Mouse (Mus musculus) neural tube, embryonic 11.5 days (tissue): ENCODE results near the gene Asb16. TPM values are rescaled to one million over a fixed set of nuclear protein-coding genes. Genes with fewer than 3 reads are reported as not detected.
A peak's percentile ranks its signal among the peaks of the same experiment; 100 is the strongest.

Experiments used
- ATAC-seq: fragments of 200-750 bp; cut with Nextera tagmentation; 2 replicates; pipeline ENCODE4 v1.8.0; 2017; ENCODE audit warnings: moderate number of reproducible peaks, mild to moderate bottlenecking, moderate TSS enrichment, moderate library complexity; ENCODE audit not compliant: insufficient read depth, low FRiP score, low TSS enrichment
- DNase-seq: peaks from one replicate; pipeline ENCODE4 v3.0.0-alpha.2; 2015; ENCODE audit warnings: low spot score
- H3K27ac ChIP-seq: fragments of 300-500 bp; sonication (generic); 2 replicates; pipeline ENCODE4 v1.5.1; 2014; ENCODE audit warnings: low read depth, mild to moderate bottlenecking, low read length
- H3K27me3 ChIP-seq: fragments of 300-500 bp; sonication (generic); 2 replicates; pipeline ENCODE4 v1.6.1; 2014; ENCODE audit warnings: mild to moderate bottlenecking, low read length, mixed read lengths; ENCODE audit not compliant: control insufficient read depth, insufficient read depth
- H3K36me3 ChIP-seq: fragments of 300-500 bp; sonication (generic); 2 replicates; pipeline ENCODE4 v1.6.1; 2014; ENCODE audit warnings: mild to moderate bottlenecking, low read length, moderate library complexity, mixed read lengths; ENCODE audit not compliant: control insufficient read depth, insufficient read depth
- H3K4me1 ChIP-seq: fragments of 300-500 bp; sonication (generic); 2 replicates; pipeline ENCODE4 v1.6.1; 2014; ENCODE audit warnings: low read length, mixed read lengths; ENCODE audit not compliant: control insufficient read depth, insufficient read depth
- H3K4me2 ChIP-seq: fragments of 300-500 bp; sonication (generic); 2 replicates; pipeline ENCODE4 v1.6.1; 2014; ENCODE audit warnings: low read depth, mild to moderate bottlenecking, moderate library complexity
- H3K4me3 ChIP-seq: fragments of 300-500 bp; sonication (generic); 2 replicates; pipeline ENCODE4 v1.5.1; 2014; ENCODE audit warnings: low read depth, low read length
- H3K9ac ChIP-seq: fragments of 300-500 bp; sonication (generic); 2 replicates; pipeline ENCODE4 v1.6.1; 2014; ENCODE audit warnings: mild to moderate bottlenecking, low read length
- H3K9me3 ChIP-seq: fragments of 300-500 bp; sonication (generic); 2 replicates; pipeline ENCODE4 v1.6.1; 2016; ENCODE audit warnings: low read length; ENCODE audit not compliant: control insufficient read depth
- WGBS: fragments of 180-500 bp; shearing (Covaris S2); extraction: QIAGEN DNeasy Blood & Tissue Kit; methylation state at CpG from one replicate; pipeline ENCODE4 v1.1.7; 2014; 5-methylcytosine and 5-hydroxymethylcytosine counted together
- polyA plus RNA-seq: library from polyadenylated mRNA; unstranded; fragments of >200 nt; fragmentation: Nextera tagmentation; extraction: Ambion mirVana; gene quantifications from 2 replicates; pipeline ENCODE4 v1.2.1, GENCODE M21; 2014

Gene Asb16
- polyA plus RNA-seq, 1 experiment from 2014 or later: not detected

DNA sequence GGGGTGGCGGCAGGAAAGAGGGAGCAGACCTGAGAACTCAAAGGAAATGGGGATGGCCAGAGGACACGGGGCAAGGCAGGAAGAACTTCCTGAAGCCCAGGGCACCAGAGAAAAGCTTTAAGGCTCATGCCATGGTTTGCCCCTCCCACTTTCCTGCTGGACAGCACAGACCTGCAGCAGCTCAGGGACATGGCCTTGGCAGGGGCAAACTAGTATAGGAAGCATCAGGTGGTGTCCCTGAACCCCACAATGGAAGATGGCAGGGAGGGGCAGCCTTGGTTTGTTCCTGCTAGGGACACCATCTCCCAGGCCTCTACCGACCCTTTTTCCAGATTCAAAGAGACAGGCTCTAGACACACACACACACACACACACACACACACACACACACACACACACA lies 36.8 kb downstream of the Asb16 start:
- WGBS: 88% methylated on average over 3 of the region's 3 CpGs
- no peak for DNase-seq
- Histone ChIP-seq H3K27ac (no peak overlapping the region), H3K27me3 (no peaks in the 10 kb centered on the region), H3K4me2 (no peak overlapping the region), H3K4me3 (no peak overlapping the region), H3K9ac (no peak overlapping the region), H3K9me3 (no peaks in the 10 kb centered on the region), H3K36me3 (peaks cover 12% of the 10 kb centered on the region), H3K4me1 (peaks cover 6% of the 10 kb centered on the region)
- no peak for ATAC-seq

DNA sequence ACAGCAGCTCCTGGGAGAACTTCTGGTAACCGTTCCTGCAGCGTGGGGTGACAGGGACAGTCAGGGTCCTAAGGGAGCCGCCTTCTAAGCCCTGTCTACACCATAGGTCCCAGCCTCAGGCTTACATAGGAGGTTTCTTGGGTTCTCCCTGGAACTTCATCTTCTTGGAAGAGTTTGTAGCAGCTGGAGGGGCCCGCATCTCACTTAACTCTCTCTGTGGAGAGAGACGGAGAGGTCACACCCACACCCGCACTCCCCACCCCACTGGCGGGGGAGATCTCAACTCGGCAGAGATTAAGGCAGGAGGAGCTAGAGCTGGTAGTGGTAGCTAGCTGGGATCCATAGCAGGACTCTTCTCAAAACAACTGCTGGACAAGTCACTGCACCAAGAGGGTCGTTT lies 39.6 kb downstream of the Asb16 start:
- H3K4me2 ChIP-seq: no peak overlapping the region
- H3K9me3 ChIP-seq: no peaks in the 10 kb centered on the region
- peaks cover 13% of the 10 kb centered on the region for H3K4me1 ChIP-seq
- H3K4me3 ChIP-seq: no peak overlapping the region
- no peak overlapping the region for H3K27ac ChIP-seq
- ATAC-seq: no peak
- no peak overlapping the region for H3K9ac ChIP-seq
- no peak for DNase-seq
- no peaks in the 10 kb centered on the region for H3K27me3 ChIP-seq
- H3K36me3 ChIP-seq: peaks cover 12% of the 10 kb centered on the region
- WGBS: 89% methylated on average over 9 of the region's 9 CpGs

DNA sequence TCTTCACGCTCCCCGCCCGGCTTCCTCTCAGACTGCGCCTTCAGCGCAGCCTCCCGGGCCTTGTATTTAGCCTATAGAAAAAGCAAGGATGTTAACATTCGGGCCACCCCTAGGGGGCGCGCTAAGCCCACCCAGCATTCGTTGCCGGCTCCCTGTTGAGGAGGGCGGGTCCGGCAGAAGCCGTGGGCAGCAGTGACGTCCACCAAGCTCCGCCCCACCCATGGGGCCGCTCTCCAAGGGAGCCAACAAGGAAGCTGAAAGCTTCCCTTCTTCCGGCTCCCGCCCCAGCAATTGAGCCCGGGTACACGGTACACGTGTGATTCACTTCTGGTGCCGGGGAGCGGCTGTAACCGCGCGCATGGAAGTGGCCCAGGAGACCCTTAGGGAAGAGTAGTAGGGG lies 40.4 kb downstream of the Asb16 start:
- H3K4me2 ChIP-seq: peak overlapping the region; percentile 42
- H3K9ac ChIP-seq: no peak overlapping the region
- DNase-seq (peak; percentile 98), ATAC-seq (peak; percentile 80)
- no peak overlapping the region for H3K27ac ChIP-seq
- H3K9me3 ChIP-seq: no peaks in the 10 kb centered on the region
- H3K4me1 ChIP-seq: peaks cover 13% of the 10 kb centered on the region
- under 1% methylated on average over 27 of the region's 27 CpGs for WGBS
- H3K27me3 ChIP-seq: no peaks in the 10 kb centered on the region
- H3K36me3 ChIP-seq: peaks cover 17% of the 10 kb centered on the region
- peak overlapping the region; percentile 17 for H3K4me3 ChIP-seq

DNA sequence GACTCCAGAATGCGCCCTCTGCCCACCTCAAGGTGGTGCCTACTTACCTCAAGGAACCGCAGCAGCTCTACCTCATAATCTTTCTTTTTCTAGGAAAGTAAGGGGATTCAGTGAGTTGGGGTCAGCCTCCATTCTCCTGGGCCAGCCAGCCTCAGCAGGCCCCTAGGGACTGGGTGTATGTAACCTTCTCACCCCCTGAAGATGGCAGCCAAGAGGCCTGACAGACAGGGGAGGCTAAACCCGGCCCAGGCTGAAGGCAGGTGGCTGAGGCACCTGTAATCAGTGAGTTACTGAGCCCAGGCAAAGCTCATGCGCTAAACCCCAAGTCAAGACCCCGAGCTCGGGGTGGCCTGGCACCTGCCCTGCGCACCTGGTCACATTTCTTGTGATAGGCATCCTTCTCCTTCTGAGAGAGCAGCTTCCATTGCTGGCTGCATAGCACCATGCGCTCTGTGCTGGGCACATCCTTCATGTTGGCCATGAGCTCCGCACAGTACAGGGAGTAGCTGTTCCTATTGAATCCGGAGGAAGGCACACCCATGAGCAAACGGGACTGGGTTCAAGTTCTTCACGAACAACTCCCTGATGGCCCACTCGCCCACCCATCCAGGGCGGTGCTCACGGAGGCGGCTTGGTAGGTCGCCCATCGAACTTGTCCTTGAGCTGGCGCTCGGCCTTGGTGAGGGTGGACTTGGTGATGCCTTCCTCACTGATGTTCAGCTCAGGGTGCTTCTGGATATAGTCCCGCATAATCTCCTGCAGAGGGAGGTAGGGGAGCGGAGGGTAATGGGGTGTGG lies 41.5 kb downstream of the Asb16 start:
- Histone ChIP-seq H3K27ac (no peak overlapping the region), H3K4me3 (peak overlapping the region; percentile 17), H3K27me3 (no peaks in the 10 kb centered on the region), H3K4me1 (peaks cover 13% of the 10 kb centered on the region), H3K4me2 (peak overlapping the region; percentile 42), H3K9me3 (no peaks in the 10 kb centered on the region), H3K36me3 (peaks cover 17% of the 10 kb centered on the region), H3K9ac (no peak overlapping the region)
- DNase-seq (no peak), ATAC-seq (peak; percentile 4; the same call in 1 of the 2 replicates)
- 88% methylated on average over 22 of the region's 22 CpGs for WGBS

DNA sequence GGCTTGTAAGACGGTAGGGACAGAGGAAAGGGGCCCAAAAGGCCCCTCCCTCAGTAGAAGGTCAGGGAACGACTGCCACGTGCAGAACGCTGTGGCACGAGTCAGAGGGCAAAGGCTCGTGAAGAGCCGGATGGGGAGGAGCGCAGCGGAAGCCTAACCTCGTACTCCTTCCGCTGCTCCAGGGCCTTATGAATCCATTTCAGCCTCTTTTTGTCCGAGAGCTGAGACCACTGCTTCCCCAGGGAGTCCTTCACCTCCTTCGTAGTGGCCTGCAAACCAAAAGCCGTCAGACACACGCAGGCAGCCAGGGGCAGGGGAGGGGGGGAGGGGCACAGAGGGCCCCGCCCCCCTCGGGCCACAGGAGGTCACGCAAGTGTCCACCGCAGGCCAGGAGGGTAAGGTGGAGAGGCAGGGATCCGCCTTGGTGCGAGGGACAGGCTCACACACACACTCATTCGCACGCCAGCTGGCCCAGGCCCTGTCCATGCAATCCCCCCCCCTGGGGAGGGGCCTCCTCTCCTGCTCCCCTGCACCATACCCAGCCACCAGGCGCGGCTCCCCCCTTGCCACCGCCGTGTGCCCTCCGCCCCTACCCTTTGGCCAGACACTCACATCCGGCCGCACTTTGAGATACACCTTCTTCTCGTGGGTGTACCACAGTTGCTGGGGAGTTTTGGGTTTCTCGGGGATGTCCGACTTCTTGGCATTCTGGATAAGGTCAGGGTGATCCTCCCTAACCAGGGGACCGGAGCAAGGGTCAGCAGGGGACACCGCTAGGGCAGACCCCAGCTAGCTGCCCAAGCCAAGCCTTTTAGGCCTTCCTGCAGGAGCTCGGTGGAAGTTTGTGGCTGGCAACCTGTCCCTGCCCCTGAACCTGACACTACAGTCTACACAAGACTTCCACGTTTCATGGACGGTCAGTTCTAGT lies 42.5 kb downstream of the Asb16 start:
- DNase-seq: no peak
- no peak overlapping the region for H3K4me2 ChIP-seq

DNA sequence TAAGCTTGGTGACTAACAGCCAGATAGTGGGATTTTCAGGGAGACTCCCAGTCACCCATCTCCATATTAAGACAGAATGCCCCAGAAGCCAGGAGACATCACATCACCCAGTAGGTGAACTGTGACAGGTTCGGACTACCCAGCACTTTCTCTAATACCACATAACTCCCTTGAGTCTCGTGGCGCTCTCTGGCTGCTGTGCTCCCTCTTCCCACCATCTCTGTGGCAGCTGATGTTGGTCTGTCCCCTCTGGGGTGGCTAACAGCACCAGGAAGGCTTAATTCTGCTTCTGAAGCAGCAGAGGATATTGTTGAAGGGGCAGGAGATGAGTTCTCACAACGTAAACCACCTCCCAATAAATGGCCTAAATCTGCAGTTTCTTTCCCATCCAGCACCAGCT lies 43.4 kb downstream of the Asb16 start:
- WGBS: 75% methylated on average over 4 of the region's 4 CpGs
- no peak overlapping the region for H3K4me3 ChIP-seq
- no peaks in the 10 kb centered on the region for H3K9me3 ChIP-seq
- no peaks in the 10 kb centered on the region for H3K27me3 ChIP-seq
- DNase-seq (no peak), ATAC-seq (no peak)
- H3K4me1 ChIP-seq: peaks cover 25% of the 10 kb centered on the region
- peaks cover 12% of the 10 kb centered on the region for H3K36me3 ChIP-seq
- H3K4me2 ChIP-seq: no peak overlapping the region
- no peak overlapping the region for H3K27ac ChIP-seq
- H3K9ac ChIP-seq: no peak overlapping the region

More for the DNA sequence above, 42.5 kb downstream of the Asb16 start:
- no peak for ATAC-seq
- WGBS: 40% methylated on average over 35 of the region's 38 CpGs
- Histone ChIP-seq H3K9ac (peak overlapping the region; percentile 19; the same call in 1 of the 2 replicates), H3K4me3 (no peak overlapping the region), H3K9me3 (no peaks in the 10 kb centered on the region), H3K36me3 (peaks cover 17% of the 10 kb centered on the region), H3K4me1 (peaks cover 20% of the 10 kb centered on the region), H3K27ac (0 out of 2 replicates have a peak overlapping the region, but pooled peaks have one; percentile 17), H3K27me3 (no peaks in the 10 kb centered on the region)

DNA sequence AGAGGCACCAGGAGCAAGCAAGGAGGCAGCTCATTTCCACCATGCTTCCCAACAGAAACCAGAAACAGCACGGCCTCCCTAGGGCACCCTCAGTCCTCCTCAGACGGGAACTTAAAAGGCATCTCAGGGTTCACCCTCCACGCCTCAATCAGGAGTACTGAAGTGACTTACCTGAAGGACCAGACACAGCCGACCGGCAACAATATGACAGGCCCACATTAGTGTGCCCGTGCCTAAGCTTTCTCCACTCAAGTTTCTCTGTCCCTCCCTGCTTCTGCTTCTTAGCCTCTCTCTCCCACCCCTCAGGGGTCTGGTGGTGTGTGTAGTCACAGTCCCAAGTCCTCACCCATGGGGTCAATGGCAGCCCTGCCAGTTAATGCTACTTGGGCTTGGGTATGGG lies 44.0 kb downstream of the Asb16 start:
- H3K9me3 ChIP-seq: no peaks in the 10 kb centered on the region
- WGBS: 90% methylated on average over 6 of the region's 6 CpGs
- no peak overlapping the region for H3K4me3 ChIP-seq
- H3K27ac ChIP-seq: no peak overlapping the region
- H3K4me1 ChIP-seq: peaks cover 25% of the 10 kb centered on the region
- H3K9ac ChIP-seq: no peak overlapping the region
- no peak overlapping the region for H3K4me2 ChIP-seq
- ATAC-seq: no peak
- DNase-seq: no peak
- H3K27me3 ChIP-seq: no peaks in the 10 kb centered on the region
- peaks cover 9% of the 10 kb centered on the region for H3K36me3 ChIP-seq

DNA sequence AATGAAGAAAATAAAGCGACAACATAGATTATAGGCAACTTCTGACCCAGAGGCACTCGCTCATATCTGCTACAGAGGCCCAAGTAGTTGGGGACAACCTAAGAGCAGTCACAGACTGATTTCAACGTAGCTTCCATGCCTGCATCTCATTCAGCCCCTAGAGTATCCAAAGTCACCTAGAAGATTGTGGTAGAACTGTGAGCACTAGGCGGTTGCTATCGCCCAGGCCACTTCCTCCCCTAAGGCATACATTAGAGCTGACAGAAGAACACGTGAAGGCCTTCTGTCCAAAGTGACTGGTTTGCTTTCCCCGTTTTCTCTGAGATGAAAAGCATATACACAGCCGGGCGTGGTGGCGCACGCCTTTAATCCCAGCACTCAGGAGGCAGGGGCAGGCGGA lies 45.8 kb downstream of the Asb16 start:
- 85% methylated on average over 12 of the region's 12 CpGs for WGBS
- Histone ChIP-seq H3K27ac (no peak overlapping the region), H3K9ac (no peak overlapping the region), H3K4me1 (peaks cover 24% of the 10 kb centered on the region), H3K27me3 (no peaks in the 10 kb centered on the region), H3K9me3 (no peaks in the 10 kb centered on the region), H3K36me3 (peaks cover 5% of the 10 kb centered on the region), H3K4me3 (no peak overlapping the region), H3K4me2 (no peak overlapping the region)
- DNase-seq: no peak
- ATAC-seq: no peak
